Mouse (Mus musculus) kidney, adult 11 months (tissue): Measurements from ENCODE around the gene Gm42669.
A peak's percentile ranks its signal among the peaks of the same experiment; 100 is the strongest.

Source experiments
- DNase-seq: peaks from one replicate; pipeline ENCODE4 v3.0.0; 2022

Gene Gm42669

DNA sequence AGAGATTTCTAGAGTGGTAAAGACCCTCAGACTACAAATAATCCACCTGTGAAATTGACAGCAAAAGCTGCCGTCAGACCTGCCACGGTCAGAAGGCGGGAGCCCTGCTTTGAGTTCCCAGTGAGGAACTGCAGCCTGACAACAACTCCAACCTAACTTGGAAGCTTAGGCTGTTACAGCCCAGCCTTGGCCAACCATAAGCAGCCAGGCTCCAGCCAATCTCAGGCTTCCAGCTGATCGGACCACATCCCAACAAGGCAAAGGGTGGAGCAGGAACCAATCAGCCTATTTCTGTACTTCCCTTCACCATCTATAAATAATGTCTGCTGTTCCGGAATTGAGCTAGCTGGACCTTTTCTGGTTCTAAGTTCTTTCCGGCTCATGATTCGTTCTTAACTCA is 14.5 kb downstream of the Gm42669 start:
- peak; percentile 17 for DNase-seq

- no peak for DNase-seq
Measured at GRCm38 (mm10) chr5:107524281-107524680, 16.9 kb downstream of the Gm42669 start.

- no peak for DNase-seq
Measured at GRCm38 (mm10) chr5:107528856-107529255, 21.4 kb downstream of the Gm42669 start.

DNA sequence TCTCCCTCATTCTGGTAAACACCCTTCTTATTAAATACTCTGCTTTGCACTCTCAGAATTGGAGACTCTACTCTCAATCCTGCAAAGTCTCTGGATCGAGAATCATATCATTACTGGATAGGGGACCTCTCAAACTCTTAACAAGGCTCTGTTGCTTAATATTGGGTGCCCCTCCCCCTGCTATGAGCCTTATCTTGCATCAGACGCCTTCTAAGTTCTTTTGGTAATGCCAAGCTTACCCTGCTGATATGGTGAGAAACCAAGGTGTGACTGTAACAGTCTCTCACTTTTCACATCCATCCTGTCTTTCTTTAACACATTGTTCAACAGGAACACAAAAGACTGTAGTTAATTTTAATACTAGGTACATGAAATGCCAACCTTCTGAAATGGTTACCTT is 26.2 kb downstream of the Gm42669 start:
- DNase-seq: no peak

DNA sequence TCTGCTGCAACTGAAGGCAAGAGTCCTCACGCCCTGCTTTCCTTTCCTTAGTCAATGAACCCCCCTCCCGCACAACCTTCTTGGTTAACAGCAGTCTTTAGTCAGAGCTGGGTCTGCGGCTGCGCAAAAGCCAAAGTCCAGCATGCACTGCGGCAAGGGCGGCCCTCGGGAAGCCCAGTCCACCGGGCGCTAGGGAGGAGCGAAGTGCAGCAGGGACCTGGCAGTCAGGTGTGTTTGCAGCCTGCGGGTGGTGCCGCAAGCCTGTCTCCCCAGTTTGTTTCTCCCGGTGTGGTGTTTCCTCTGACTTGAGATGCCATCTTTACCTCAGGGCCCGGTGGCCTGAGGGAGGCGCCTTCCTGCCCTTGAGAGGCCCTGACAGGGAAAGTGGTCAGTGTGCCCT is 27.2 kb downstream of the Gm42669 start, which contains the start of gene 1700028K03Rik:
TSS of gene 1700028K03Rik (plus strand) at position 129 of the 400 bp plus-strand sequence.
- DNase-seq: no peak

DNA sequence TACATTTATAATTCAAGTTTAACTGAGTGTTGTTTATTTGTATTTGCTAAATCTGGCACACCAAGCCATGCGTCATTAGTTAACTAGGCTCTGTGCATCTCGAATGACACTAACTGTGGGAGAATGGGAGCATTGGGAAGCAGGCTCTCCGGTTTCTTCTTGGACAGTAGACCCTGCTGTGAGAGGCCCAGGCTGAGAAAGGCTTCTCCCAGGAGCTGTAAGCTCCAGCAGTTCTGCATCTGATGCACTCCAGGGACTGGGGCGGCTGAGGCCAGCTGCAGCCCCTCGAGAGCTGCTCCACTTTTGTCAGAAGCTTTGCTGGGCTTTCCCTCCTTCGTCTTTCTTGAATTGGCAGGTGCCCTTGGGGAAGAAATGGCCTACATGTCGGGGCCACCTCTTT is 34.3 kb downstream of the Gm42669 start:
- DNase-seq: no peak

GRCm38 (mm10) chr5:107545927-107546326 is 38.5 kb downstream of the Gm42669 start:
- no peak for DNase-seq

- no peak for DNase-seq
Measured at GRCm38 (mm10) chr5:107547955-107548354, 40.5 kb downstream of the Gm42669 start.

- DNase-seq: no peak
Measured at GRCm38 (mm10) chr5:107548444-107548843, 41.0 kb downstream of the Gm42669 start.

GRCm38 (mm10) chr5:107554336-107554735 is 46.9 kb downstream of the Gm42669 start:
- DNase-seq: no peak

- DNase-seq: no peak
Measured at GRCm38 (mm10) chr5:107556969-107557368, 49.5 kb downstream of the Gm42669 start.

GRCm38 (mm10) chr5:107569148-107569547 is 61.7 kb downstream of the Gm42669 start:
- no peak for DNase-seq

DNA sequence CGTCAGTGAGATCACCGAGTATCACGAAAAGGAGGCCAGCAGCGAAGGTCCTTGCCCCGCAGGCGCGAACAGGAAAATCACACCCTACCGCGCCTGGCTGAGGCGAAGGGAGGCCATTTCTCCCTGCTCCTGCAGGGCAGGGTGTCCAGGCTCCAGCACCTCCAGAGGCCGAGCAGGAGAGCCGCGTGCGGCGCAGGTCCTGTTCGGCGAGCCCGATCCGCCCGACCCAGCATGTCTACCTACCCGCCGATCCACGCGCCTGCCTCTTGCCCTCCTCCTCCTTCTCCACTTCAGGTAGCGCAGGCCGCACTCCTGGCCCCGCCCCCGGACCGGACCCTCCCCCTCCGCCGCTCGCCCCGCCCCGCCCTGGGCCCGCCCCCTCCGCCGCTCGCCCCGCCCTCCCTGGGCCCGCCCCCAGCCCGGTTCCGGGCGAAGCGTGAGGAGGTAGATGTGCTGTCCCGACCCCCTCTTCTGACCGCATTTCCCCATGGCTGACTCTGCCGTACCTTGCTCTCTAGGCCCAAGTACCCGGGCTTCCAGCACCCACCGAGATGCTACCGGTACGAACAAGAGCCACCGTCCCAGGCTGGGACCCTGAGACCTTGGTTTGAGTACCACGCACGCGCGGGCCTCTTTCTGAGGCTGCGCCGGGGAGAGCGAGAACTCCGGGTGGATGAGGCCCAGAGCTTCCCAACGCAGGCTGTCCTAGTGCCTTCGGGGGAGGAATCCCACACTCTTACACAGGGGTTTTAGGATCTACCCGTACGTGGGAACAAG is 90.1 kb downstream of the Gm42669 start, which contains the start of the genes Rpap2 and Glmn:
TSS of gene Rpap2 (plus strand) at position 73 of the 777 bp plus-strand sequence.
TSS of gene Glmn (minus strand) at position 588 of the 777 bp plus-strand sequence.
- peak; percentile 89 for DNase-seq

DNA sequence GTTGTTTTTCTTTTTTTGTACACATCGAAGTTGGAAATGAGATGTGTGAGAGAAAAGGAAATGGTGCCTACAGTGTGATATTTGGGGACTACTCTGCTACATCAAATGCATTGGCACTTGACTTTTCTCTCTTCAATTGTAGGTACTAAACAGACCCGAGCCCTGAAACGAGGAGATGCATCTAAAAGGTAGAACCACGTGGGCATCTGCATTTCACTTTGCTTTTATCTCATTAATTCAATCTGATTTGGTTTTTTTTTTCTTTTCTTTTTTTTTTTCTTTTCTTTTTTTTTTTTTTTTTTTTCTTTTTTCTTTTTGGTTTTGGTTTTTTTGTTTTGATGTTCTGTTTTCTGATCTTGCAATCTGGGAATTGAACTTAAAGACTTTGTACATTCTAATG is 91.0 kb downstream of the Gm42669 start:
- DNase-seq: no peak

- peak; percentile 15 for DNase-seq
Measured at GRCm38 (mm10) chr5:107611224-107611623, 103.8 kb downstream of the Gm42669 start.

DNA sequence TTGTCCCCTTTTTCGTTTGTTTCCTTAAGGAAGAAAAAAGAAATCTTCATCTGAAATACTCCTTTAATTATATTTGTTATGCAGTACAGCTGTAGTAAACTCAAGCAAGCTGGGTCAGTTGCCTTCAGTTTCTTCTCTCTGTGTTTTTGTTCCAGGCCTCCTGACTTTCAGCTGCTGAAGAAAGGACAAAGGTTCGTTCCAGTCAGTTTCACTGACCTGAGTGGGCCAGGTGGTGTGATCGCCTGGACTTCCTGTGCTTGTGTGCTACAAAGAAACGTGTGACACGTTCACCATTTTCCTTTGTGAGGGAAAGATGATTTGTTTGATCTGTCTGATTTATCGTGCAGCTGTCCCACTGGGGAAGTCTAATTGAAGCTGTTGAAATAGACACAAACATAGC is 110.6 kb downstream of the Gm42669 start:
- peak; percentile 15 for DNase-seq

DNA sequence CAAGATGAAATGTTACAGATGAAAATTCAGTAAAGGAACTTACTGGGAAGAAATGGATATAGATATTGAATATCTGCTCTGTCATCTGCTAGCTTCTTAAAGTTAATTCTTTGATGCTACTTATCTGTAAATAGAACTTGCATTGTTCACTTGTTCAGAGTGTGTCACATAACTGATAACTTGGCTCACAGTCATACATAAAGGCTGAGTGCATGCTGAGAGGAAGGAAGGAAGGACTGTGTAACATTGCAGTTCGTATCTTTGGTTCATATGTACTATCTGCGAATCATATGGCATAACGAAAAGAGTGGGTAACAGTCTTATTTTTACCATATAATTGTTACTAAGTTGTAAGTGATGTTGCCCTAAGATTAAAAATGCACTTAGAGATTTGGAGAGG is 113.9 kb downstream of the Gm42669 start:
- DNase-seq: no peak
